Mouse (Mus musculus) layer of hippocampus, postnatal 36 days (tissue): Measurements from ENCODE around the gene Atg2b. TPM values are rescaled to one million over a fixed set of nuclear protein-coding genes. Genes with fewer than 3 reads are reported as not detected.

ENCODE experiments used
- DNase-seq, 2 experiments: peaks; one replicate each; pipeline ENCODE4 v3.0.0; 2022
- total RNA-seq, 2 experiments: library from RNA; stranded (reverse); gene quantifications; 2 replicates each; pipeline ENCODE4 v1.2.3; 2021

Atg2b gene
- 10 to 100 TPM; 44.9 to 47.7 TPM for total RNA-seq

DNA sequence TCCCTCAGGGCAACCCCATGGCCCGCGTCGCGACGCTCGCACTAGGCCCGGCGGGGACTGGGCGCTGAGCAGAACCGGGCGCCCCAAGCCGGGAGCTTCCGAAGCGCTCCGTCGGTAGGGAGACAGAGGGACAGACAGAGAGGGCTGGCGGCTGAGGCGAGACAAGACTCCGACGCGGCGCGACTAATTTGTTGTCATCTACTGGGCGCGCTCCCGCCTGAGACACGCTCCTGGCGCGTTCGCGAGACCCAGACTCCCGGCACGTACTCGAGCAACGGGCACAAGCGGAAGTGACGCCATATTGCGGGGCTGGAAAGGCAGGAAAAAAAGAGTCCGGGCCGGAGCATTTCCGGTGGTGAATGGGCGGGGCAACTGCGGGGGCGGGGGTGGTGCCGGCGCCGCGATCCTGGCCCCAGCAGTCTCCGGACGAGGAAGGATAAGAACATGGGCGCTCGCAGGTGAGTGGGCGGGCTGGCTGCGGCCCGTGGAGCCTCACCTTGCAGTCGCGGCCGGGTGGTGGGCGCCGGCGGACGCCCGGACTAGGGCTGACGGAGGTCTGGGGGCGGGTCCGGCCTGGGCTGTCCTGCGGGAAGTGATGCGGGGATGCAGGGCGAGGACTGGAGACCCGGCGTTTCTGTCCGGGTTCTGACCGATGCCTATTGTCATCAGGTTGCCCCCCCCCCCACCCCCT lies at the start of gene Atg2b:
Atg2b (minus strand) TSS at position 211 of the 691 bp plus-strand sequence.
- DNase-seq = peak; percentile 95 to 96

DNA sequence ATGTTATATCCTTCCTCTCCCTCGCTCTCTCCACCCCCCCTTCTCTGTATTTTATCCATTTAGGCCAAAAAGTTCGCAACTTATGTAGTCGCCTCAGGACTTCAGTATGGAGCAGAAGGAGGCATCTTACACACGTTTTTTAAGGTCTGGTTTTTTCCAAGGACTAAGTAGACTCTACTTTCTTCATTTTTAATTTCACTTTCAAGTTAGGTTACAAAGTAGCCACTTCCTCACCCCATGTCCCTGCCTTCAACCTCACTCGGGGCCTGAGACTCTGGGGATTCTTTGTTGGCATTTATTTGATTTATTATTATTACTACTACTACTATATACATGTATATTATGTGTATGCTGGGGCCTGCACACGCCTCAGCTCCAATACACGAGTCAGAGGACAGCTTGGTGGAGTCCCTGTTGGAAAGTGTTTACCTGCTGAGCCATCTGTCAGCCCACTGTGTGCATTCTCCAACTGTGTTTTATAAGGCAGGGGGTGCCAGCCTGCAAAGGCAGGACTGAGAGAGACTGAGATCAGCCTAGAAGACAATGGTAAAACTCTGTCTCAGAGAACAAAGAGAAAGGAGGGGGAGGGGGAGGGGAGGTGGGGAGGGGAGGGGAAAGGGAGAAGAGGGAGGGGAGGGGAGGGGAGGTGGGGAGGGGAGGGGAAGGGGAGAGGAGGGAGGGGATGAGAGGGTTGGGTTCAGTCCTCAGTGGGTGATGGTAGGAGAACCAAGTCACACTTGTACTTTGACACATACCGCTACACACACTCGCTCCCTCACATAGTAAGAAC lies 48.6 kb upstream of the Atg2b start:
- DNase-seq = no peak

DNA sequence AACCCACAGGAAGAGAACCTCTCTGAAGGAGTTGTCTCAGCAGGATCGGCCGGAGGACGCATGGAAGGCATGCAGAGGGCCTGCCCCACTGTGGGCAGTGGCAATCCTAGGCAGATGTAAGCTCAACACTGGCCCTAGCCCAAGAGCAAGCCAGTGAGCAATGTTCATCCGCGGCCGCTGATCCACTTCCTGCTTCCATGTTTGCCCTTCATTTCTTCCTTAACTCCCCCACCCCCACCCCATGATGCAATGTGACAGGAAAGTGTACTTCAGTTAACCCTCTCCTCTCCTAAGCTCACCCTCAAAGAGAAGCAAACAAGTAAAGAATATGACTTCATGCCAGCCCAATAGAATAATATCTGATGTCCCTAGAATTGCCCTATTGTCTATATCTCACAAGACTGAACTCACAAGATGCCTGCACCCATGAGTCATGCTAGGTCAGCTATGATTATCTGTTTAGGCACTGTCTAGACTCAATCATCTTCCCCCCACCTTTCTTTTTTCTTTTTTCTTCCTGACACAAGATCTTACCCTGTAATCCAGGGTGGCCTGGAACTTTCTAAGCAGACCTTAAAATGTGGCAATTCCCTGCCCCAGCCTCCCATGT lies 45.9 kb upstream of the Atg2b start:
- no peak for DNase-seq

DNA sequence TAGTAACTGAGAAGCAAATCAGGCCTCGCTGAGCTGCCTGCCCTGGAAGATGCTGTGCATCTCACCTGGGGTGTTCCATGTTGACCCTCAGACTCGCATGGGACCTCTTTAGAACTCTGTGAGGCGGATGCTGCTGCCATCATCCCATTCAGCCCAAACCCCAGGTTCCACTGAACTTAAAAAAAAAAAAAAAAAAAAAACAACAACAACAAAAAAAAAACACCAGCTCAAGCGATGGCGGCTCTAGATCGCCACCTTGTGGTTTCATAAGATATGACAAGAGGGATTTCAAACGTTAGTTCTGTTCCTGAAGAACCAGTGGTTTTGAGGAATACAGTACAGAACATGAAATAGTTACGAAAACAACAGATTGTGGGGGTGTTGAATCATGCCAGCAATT lies 43.0 kb upstream of the Atg2b start:
- DNase-seq = peak in 1 of 2 experiments; percentile 29

DNA sequence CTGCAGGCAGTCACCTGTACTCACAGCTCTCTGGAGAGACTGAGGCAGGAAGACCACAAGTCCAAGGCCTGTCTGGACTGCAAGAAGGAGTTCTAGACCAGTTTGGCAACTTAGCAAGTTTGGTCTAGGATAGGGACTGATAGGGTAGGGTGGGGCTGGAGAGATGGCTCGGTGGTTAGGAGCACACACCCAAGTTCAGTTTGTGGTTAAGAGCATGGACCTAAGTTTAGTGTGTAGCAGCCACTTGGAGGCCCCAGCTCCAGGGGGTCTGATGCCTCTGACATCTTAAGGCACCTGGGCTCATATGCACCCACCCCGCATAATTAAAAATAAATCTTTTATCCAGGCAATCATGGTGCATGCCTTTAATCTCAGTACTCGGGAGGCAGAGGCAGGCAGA lies 42.3 kb upstream of the Atg2b start:
- no peak for DNase-seq

DNA sequence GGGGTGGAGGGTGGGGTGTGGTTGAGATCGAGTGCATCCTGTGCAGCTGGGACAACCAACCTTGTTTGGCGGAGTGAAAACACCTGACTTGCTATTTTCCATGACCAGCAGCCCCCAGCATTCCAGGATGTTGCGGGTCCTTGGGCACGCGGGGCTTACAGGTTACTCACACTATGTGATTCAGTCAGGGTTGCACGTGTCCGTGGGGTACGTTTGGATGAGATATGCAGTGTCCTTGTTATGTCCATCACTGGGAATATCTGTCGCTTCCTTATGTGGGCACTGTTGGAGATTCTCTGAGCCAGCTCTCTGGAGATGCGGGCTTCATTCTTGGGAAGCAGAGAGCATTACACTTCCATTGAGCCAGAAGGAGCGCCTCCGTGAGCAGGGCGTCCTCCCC lies 40.7 kb upstream of the Atg2b start:
- DNase-seq = no peak

DNA sequence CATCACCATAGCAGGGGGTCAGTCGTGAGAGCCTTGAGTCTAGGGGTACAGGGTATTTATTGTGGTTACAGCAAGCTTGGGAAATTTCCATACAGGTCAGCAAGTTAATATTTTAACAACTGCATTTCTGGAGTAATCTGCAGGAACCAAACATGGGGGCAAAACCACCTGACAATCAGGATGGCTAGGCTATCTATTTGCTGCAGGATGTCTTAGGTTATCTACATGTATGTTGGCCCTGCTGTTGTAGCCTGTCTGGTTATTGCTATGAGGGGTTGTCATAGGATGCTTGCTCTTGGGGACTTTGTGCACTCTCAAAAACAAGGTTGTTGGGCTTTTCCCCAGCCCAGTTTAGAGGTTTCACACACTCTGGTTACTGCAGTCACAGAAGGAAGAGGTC lies 39.6 kb upstream of the Atg2b start:
- DNase-seq = no peak

DNA sequence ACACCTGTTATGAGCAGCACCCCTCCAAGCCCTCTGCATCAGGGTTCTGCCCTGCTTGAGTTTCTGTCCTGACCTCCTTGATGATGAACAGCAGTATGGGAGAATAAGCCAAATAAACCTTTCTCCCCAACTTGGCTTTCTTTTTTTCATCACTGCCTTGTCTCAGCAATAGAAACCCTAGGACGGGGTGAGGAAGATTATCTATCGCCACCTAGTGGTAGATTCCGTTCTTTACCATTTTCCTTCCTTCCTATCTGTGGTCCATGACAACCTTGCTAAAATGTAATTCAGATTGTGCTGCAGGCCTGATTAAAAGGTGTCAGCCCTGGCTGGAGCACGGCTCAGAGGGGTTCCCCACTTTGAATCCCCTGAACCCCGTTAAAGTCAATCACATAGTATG lies 37.6 kb upstream of the Atg2b start:
- DNase-seq = no peak

DNA sequence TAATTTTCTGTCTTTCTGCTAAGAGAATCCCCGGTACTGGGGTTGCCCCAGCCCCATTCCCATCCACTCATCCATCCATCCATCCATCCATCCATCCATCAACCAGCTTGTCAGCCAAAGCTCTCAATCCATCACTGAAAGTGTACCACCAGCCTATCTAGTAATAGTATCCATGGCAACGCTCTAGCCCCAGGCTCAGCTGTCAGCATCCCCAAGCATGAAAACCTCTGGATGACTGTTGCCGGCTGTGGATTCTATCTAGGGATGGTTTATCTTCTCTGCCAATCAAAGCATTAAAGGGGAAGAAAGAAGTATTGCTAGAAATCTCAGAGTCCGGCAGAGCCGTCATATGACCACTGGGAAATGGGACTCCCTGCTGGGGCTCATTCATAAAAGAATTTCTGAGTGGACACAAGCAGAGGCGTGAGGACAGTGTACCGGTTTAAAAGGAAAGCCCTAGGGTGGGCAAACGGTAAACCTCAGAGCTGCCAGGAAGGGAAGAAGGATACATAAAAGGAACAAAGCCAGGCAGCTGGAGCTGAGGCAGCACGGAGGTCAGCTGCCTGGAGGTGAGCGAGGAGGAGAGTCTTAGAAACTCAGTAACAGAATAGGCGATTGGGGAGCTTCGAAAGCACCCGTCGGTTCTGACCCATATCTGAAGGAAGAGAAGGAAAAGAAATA lies 36.6 kb upstream of the Atg2b start:
- DNase-seq = no peak

DNA sequence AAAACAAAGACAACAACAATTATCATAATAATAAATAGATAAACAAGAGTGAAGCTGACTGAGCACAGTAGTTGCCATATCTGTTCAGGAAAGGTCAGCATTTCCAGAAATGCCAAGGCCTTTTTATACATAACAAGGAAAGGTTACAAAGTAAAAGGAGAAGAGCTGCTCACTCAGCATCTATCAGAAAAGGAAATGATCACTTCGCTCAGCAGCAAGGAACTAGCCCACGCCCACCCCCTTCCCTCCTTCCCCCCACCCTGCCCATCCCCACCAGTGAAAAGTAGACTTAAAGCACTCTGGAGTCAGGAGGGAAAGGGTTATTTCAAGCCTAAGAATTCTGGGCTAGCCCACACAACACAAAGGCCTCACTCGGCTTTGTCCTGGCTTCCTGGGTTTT lies 35.2 kb upstream of the Atg2b start:
- no peak for DNase-seq

DNA sequence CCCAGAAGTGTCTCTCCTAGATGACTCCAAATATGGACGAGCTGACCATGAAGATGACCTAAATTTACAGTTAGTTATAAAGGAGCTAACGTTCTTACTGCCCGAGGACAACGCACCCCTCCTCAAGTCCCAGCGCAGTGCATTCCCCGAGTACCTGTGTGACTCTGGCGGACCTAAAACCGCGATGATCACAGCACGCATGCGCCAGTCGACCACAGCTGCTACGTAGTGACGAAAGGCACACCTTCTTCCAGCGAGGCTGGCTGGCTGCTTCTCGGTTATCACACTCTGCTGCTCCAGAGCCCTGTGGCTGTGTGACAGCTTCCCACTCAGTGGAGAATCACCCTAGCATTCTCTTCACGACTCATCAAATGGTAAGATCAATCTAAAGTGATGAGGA lies 33.6 kb upstream of the Atg2b start:
- DNase-seq = peak in 1 of 2 experiments; percentile 41

DNA sequence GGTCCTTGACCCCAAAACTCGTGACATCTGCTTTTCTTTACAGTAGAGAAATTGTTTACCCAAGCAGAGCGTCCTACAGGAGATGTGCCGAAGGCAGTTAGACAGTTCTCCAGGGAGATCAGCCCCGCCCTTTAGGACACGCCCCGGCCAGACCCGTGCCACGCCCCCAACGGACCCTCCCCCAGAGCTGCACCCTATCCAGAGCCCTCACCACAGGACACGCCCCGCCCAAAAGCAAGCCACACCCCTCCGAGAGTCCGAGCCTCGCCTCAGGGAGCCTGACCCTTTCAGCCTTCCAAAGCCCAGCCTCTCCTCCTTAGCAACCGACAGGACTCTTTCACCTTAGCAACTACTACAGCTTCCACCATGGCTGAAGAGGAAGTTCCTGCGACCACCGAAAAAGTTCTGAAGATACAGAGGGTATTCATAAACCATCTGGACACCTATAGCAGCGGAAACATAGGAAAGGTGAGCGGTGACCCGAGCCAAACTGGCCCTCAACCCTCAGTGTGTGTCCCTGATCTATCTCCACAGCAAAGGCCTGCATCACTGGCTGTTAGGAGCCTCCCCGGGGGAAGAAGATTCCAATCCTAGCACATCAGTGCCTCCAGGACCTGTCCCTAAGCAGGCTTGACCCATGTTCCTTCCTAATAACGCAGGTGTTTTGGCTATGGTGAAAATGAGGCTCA lies 20.9 kb upstream of the Atg2b start, which contains the start of gene Ak7:
Ak7 (plus strand) TSS at position 178 of the 689 bp plus-strand sequence.
- no peak for DNase-seq

DNA sequence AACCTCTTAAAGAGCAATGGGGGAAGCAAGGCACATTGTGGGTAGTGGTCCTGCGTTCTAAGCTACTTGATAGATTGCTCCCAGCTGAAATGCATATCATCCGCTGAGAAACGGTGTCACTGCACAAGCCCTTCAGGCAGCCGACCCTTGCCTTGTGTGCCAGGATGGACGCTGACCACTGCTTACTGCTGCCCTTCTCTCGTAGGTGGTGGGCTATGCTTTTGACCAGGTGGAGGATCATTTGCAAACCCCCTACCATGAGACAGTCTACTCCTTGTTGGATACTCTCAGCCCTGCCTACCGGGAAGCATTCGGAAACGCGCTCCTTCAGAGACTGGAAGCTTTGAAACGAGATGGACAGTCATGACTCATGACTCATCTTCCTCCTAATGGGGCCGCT lies 15.4 kb upstream of the Atg2b start:
- DNase-seq = no peak

DNA sequence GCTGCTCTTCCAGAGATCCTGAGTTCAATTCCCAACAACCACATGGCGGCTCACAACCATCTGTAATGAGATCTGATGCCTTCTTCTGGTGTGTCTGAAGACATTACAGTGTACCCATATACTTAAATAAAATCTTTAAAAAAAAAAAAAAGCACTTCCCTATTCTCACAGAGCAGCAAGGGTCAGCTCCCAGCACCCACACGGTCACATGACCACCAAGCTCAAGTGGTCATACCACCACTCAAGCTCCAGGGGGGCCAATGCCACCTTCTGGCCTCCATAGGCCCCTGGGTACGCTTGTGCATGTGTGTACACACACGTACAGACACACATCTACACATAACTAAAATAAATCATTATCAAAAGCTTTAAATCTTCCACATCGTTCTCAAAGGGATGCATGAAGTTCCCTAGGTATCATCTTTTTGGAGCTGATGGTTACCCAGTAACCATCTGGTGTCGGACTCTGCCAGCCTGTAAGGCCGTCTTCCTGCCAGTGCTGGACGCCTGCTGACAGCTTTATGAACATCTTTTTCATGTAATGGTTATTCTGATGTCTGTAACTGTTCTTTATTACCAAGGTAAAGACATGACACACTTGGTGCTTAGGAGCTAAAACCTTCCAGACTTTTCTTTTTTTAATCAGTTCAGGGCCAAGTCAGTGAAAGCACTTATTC lies 12.2 kb upstream of the Atg2b start:
- DNase-seq = no peak

DNA sequence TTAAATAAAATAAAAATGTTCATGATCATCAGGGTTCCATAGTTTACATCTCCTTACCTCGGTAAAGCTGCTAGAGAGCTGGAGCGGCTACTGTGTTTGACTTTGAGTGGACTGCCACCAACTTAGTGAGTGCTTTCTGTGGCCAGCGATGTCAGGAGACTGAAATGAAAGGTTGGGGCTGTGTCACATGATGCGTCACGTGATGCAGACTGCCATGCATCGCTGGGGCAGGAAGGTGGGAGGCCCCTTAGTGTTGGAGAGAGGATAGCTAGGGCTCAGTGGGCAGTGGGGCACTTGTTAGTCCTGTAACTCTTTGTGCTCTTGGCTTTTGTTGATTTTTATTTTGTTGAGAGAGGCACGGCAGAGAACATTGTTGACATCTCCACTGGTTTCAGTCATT lies 10.8 kb upstream of the Atg2b start:
- DNase-seq = no peak

DNA sequence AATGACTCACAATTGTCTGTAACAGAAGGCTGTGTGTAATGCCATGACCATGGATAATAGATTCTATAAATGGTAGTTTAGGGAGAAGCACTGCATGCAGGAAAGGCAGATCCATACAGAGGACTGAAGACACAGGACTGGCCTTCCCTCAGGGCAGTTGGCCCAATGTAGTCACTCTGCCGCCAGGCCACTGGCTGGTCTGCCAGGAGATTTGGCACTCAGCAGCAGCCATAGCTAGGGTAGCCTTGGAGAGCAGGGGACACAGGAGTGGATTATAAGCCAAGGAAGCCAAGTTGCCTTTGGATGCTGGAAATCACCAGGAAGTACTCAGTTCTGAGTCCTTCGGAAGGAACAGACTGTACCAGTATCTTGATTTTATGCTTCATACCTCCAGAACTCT lies 9.0 kb upstream of the Atg2b start:
- DNase-seq = no peak

DNA sequence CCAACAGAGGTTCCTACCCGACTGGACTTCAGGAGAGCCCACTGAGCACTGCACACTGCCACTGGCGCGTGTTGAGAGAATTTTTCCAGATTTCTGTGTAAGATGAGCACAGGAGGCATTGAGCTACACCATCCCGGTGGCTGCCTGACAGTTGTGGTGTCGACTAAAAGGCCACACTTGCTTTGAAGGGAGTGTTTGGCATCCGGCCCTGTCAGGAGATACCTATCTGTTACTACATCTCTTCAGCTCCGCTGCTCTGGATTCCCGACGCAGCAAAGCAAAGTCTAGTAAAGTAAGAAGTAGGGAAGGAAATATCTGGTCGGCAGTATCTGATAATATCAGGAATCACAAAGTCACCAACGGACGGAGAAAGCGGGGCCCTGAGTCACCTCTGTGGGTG lies 4.4 kb upstream of the Atg2b start:
- DNase-seq = no peak

DNA sequence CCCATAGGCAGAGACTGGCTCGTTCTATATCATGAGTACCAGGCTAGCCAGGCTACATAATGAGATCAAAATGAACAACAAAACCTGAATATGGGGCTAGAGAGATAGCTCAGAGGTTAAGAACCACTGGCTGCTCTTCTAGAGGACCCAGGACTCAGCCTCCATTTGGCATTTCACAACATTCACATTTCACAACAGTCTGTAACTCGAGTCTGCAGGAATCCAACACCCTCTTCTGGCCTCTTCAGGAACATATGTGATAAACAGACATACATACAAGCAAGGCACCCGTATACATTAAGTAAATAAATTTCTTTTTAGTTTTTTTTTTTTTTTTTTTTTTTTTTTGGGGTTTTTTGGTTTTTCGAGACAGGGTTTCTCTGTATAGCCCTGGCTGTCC lies 3.5 kb upstream of the Atg2b start:
- no peak for DNase-seq

DNA sequence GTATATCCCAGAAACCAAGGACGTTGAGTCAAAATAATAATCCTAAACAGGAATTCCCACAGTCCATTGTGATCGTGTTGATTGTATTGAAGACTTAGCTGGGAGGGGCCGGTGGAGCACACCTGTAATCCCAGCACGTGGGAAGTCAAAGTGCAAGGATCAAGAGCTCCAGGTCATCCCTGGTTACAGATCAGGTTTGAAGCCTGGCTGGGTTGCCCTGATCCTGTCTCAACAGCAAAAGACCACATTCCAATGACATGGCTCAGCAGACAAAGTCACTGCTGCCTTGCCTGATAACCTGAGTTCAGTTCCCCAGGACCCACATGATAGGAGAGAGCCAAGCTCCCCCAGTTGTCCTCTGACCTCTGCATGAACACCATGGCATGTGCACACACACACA lies 2.4 kb upstream of the Atg2b start:
- DNase-seq = no peak

DNA sequence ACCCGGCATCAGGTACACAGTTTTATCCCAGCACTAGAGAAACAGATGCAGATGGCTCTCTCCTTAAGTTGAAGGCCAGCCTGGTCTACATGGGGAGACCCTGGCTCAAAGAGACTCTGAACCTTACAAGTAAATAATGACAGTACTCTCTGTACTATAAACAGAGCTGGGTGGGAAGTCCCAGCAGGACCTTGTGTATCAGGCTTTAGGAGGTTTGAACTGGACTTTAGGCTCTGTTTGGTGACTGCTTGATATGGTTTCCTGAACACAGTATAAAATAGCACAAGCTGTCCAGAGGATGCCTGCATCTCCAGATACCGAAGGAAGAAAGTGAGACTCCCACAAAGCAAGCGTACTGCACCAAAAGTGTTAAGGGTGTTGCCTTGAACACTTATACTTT lies 1.8 kb upstream of the Atg2b start:
- DNase-seq = no peak

DNA sequence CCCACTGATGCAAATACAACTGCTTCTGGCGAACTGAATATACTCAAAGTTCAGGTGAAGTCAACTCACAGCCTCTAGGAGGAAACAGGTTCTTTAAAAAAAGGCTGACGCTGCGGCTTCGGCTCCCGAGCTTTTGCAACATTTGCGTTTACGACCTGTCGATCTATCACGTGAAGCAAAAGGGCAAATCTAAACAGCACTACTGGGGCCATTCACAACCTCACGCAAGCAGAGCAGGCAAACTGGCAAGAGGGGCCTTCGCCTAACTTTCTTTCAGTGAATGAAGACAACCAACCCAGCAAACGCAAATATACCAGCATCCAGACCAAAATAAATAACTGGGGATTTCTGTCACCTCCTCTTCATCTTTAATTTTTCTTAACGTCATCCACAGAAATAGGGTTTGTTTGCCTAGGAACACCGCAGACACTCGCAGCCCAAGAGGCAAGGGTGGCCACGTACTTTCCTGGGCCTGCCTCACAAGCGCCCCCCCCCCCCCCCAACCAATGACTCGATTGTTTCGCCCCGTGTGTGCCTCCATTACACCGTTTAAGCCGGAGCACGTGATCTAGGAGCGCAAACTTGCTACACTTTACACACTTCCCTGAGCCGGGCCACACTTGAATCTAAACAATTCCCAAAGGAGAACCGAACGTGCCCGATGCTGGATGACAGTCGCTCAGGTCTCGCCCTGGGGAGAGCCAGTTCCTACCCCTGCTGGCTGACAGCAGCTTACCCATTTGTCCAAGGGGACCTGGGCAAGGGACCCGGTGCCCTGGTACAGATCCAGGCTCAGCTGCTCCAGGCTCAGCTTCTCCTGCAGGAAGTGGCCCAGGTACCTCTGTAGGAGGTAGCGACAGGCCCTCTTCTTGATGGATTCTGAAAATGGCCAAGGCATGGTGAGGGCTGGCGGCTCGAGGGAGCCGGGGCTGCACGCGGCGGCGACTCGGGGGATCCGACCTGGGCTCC lies 794 bp downstream of the Atg2b start, which contains the start of gene Gskip:
Gskip (plus strand) TSS at position 897 of the 969 bp plus-strand sequence.
- DNase-seq = peak; percentile 37 to 49
